Mouse (Mus musculus): ENCODE measurements around the gene Aig1.
A peak's percentile ranks its signal among the peaks of the same experiment; 100 is the strongest.

The Aig1 gene

DNA sequence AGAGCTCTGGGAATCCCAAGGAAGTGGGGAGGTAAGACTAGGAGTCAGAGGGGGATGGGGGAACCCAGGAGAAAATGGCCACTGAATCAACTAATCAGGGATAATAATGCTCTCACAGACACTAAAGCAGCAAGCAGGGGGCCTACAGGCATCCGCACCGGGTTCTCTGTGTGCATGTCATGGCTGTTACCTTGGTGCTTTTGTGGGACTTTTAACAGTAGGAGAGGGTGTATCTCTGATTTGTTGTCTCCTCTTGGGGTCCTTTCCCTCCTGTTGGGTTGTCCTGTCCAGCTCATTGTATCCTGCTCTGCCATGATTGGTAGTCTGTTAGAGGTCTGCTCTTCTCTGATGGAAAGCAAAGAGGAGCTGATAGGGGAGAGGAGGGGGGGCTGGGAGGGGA lies 19.6 kb downstream of the Aig1 start:
- no peak for DNase-seq

- DNase-seq: no peak
Observed at GRCm38 (mm10) chr10:13844864-13845263, 23.9 kb downstream of the Aig1 start.

DNA sequence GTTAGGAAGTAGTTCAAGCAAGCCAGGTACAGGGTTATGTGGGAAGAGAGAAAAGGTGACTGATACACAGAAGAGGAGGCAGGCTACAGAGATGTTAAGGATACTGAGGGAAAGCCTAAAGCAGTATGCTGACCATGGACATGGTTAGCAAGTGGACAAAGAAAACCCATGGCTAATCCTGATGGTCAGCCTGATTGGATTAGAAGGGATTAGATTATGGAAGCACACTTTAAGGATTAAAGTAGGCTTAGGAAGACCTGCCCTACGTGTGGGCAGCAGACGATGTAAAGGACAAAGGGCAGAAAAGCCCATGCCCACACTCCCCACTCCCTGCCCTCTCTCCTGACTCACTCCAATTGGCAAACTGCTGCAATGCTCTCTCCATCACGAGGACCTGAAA lies 25.0 kb downstream of the Aig1 start:
- no peak for DNase-seq

GRCm38 (mm10) chr10:13842855-13843254 lies 25.9 kb downstream of the Aig1 start:
- DNase-seq: peak; percentile 81

DNA sequence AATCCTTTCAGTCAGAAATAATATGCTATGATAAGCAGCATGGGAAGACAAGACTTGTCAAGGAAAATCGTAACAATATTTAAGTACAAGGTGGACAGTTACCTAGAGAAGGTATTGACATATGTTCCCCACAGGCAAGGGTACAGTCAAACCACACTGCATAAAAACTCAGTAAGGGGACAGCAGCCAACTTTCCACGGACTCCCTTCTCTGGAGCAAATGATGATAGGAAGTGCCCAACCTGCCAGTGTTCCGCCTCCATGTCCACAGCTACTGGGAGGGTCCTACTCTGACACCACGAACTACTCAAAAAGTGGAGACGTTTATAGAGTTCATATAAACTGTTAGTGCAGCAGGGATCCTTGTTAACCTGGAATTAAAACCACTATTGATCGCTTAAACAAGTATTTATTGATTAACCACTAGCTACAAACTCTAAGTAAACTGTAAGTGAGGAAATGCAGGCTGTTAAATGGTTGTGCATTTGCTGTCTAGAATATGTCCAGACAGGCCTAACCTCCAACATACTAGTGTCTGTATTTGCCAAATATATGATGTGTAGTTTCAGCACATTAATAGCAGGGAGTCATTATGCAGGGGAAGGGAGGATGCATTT lies 30.2 kb downstream of the Aig1 start:
- DNase-seq: peak; percentile 60

GRCm38 (mm10) chr10:13837709-13838456 lies 30.9 kb downstream of the Aig1 start:
- peak; percentile 46 for DNase-seq

GRCm38 (mm10) chr10:13836956-13837355 lies 31.8 kb downstream of the Aig1 start:
- DNase-seq: peak; percentile 55

DNA sequence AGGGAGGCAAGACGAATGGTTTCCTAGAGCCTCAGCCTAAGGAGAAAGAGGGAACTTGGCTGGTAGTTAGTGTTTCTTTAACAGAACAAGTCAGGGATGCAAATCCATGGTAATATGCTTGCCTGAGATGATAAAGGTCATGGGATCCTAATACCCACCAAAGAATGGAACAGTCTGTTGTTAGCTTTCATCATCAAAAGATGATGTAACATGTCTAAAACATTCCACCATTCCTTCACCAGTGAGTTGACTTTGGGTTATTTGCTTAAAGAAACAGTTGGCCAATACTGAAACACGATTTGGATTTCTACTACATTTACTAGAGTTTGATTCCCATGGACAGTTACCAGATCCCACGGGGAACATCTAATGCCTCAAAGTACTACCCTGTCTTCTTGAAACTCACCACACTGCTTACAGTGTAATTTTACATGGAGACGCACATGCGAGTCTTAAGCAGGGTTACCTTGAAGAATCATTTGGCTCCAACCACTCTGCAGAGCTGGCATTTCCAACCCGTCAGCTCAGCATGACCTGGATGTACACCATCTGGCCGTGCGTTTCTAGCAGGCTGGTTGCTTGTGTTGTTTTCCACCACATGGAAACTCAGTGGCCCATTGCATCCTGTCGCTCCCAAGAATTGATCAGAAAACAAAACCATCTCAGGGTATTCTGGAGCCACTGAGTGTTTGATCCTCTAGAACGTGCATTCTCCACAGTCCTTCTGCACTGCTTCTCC lies 32.9 kb downstream of the Aig1 start:
- DNase-seq: peak; percentile 98

- peak; percentile 67 for DNase-seq
Observed at GRCm38 (mm10) chr10:13834056-13834455, 34.7 kb downstream of the Aig1 start.

DNA sequence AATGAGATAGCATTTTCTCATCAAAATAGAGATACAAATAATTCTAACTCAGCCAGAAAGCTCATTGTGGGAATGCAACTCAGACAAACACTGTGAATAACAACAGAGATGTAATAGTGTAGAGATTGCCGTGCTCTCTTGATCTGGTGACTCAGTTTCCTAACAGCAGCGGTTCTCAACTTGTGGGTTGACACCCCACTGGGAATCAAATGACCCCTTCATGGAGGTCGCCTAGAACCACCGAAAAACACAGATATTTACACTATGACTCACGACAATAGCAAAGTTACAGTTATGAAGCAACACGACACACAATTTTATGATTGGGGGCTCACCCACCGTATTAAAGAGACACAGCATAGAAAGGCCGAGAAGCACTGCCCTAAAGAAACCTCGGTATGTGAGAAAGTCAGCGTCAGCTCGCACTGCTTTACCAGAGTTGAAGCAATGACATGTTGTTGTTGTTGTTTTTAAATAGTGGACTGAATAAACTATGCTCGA lies 35.7 kb downstream of the Aig1 start:
- DNase-seq: no peak

- DNase-seq: no peak
Observed at GRCm38 (mm10) chr10:13832546-13833033, 36.2 kb downstream of the Aig1 start.

DNA sequence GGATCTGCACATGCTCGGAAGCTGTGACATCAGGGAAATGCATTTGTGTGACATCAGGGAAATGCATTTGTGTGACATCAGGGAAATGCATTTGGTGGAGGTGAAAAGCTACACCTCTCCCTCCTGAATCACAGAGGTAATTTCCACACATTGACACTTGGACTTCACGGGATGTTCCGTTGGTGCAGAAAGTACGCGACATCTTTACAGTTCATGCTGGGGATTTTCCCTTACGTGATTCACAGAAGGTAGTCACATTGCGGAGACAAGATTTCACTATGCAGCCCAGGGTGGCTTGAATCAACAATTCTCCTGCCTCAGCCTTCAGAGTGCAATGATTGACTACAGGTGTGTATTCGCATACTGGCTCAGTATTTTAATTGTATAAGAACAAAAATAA lies 41.6 kb downstream of the Aig1 start:
- no peak for DNase-seq

GRCm38 (mm10) chr10:13813591-13813990 lies 55.2 kb downstream of the Aig1 start:
- DNase-seq: no peak

GRCm38 (mm10) chr10:13808291-13808690 lies 60.5 kb downstream of the Aig1 start:
- peak; percentile 94 for DNase-seq

GRCm38 (mm10) chr10:13806806-13807205 lies 62.0 kb downstream of the Aig1 start:
- DNase-seq: peak; percentile 90

DNA sequence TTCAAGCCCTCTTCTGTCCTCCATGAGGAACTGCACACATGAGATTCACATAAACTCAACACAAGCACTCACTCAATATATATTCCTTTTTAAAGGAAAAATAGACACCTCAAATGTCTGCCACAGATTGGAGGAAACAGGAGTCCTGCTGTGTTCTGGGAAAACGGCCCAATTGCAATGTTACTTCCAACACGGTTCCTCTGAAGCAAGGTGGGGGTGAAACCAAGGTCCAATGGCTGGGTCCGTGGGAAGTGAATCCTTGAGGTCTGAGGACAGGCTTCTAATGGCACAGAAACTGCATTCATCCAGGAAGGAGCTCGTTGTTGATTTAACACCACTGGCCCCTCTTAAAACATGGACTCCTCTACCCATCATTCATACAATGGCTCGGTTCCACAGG lies 67.5 kb downstream of the Aig1 start:
- peak; percentile 80 for DNase-seq

- no peak for DNase-seq
Observed at GRCm38 (mm10) chr10:13793458-13793857, 75.3 kb downstream of the Aig1 start.

DNA sequence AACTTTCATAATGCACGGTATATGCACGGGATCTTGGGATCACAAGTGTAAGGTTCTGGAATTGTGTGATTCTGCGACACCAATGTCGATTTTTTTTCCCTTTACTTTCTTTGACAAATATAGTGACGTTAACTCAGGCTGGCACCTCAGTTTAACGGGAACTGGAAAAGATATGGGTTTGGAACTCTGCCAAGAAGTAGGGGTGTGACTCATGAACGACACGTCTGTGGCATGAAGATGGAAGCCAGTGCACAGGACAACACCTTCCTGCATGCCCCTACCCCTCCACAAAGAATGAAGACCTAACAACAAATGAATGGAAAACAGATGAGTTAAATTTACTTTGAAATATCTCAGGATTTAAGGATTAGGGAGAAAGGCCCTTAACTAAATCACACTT lies 76.0 kb downstream of the Aig1 start:
- DNase-seq: no peak

GRCm38 (mm10) chr10:13789604-13790003 lies 79.2 kb downstream of the Aig1 start:
- no peak for DNase-seq

DNA sequence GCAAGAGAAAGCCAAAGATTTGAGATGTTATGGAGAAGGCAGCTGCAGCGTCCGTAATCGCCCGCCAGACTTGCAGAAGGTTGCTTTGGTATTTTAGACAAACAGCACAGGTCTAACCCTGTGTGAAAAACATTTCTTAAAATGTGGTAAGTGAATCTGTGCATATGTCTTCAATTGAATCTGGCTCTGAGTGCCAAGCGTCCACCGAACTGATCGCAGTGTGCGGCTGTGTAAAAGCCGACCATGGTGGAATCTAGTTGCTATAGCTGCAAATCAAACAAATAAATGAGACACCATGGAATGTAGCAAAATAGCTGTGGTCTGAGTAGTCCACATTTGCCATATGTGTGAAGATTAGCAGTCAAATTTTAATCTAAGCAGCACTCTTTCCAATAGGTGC lies 80.7 kb downstream of the Aig1 start:
- DNase-seq: no peak

GRCm38 (mm10) chr10:13782774-13783173 lies 86.0 kb downstream of the Aig1 start:
- DNase-seq: no peak

GRCm38 (mm10) chr10:13782235-13782757 lies 86.5 kb downstream of the Aig1 start:
- no peak for DNase-seq

DNA sequence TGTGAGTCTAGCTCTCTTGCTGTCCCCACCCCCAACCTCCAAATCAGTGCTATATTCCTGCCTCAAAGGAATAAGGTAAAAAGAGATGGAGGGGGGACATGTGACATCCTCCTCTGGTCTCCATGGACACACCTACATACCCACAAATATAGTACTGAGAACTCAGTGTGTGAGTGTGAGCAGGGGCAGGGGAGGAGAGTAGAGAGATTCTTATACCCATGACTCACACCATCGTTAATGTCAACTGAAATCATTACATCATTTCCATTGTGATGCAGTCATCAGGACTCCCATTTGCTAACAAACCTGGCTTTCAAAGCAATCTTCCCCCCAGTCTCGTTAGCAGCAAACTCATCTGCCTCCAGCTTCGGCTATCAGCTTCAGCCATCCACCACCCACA lies 92.8 kb downstream of the Aig1 start:
- no peak for DNase-seq
